Mouse (Mus musculus) MEL (cell line): ENCODE data around the gene Ip6k3.

ENCODE experiments used
- POLR2A ChIP-seq, 2 experiments: IDR thresholded peaks; 2 replicates each; pipeline ENCODE4 v1.6.1; 2011 to 2012; ENCODE audit warnings: low read length in 2 of 2, mild to moderate bottlenecking in 2 of 2, control low read depth in 1 of 2, improper control_type of control experiment in 1 of 2, low read depth in 1 of 2, moderate library complexity in 1 of 2; ENCODE audit not compliant: control insufficient read depth in 1 of 2, insufficient read depth in 1 of 2, poor library complexity in 1 of 2
- TCF12 ChIP-seq: IDR thresholded peaks from 2 replicates; pipeline ENCODE4 v1.6.1; 2014; ENCODE audit warnings: low read depth, mild to moderate bottlenecking, inconsistent platforms, low read length, improper control_type of control experiment, moderate library complexity
- ZMIZ1 ChIP-seq: IDR thresholded peaks from 2 replicates; pipeline ENCODE4 v1.6.1; 2012; ENCODE audit warnings: low read depth, mild to moderate bottlenecking, inconsistent platforms, low read length, improper control_type of control experiment, moderate library complexity

GRCm38 (mm10) chr17:27126974-27127373 is 40.6 kb downstream of the Ip6k3 start:
- TF ChIP-seq ZMIZ1, result no peak
- TF ChIP-seq TCF12, result no peak
- no peak for TF ChIP-seq POLR2A (IDR thresholded peaks at IDR 0.05; ENCODE audit: control insufficient read depth in 1 of 2, insufficient read depth in 1 of 2, low read depth in 1 of 2, low read length in 2 of 2, poor library complexity in 1 of 2)
